Comparison of ENCODE assay signal across 8 mouse cellular contexts in genomic region chr19:4099056-4099455, GRCm38 (mm10). TPM values are rescaled to one million over a fixed set of nuclear protein-coding genes. Genes with fewer than 3 reads are reported as not detected.
DNase-seq lines count a peak whose midpoint lies in the region; ATAC-seq and TF ChIP-seq lines count a peak whose summit lies in the region.

No protein-coding gene starts in this region.

- WGBS in hindbrain, embryonic 16.5 days: 19% methylated on average over 9 of the region's 9 CpGs

- no peak overlapping the region for H3K9ac ChIP-seq in hindbrain, embryonic 16.5 days (ENCODE audit: low read depth, low read length)

- H3K27ac ChIP-seq in gastrocnemius, adult 2 months: peak overlapping the region; percentile 82
- H3K27ac ChIP-seq in hindbrain, embryonic 16.5 days (ENCODE audit: low read depth, low read length): peak overlapping the region; percentile 24; the same call in 1 of the 2 replicates

- H3K36me3 ChIP-seq in hindbrain, embryonic 16.5 days (ENCODE audit: control insufficient read depth, insufficient read depth, low read length): no peaks in the 10 kb centered on the region

- H3K4me2 ChIP-seq in hindbrain, embryonic 16.5 days (ENCODE audit: low read length): peak overlapping the region; percentile 22

- no peaks in the 10 kb centered on the region for H3K27me3 ChIP-seq in hindbrain, embryonic 16.5 days (replicated peaks; ENCODE audit: control insufficient read depth, insufficient read depth, low read length)

- peak overlapping the region; percentile 79 for H3K4me3 ChIP-seq in gastrocnemius, adult 2 months
- no peak overlapping the region for H3K4me3 ChIP-seq in hindbrain, embryonic 16.5 days (ENCODE audit: low read length)

- no peak; the same call in none of the 2 replicates for TF ChIP-seq CTCF in gastrocnemius, adult 2 months (IDR thresholded peaks at IDR 0.05)

- peak; percentile 91 for DNase-seq in T-cell, adult 2 months (ENCODE audit: low spot score)
- DNase-seq in cerebellum, postnatal 25 days: peak; percentile 94 to 96
- peak; percentile 95 for DNase-seq in gastrocnemius, adult 2 months
- DNase-seq in left cerebral cortex, adult 11 months (ENCODE audit: low spot score): peak; percentile 82
- DNase-seq in lung, postnatal 4 days: peak; percentile 94 to 96
- DNase-seq in retina, postnatal 1 day: peak; percentile 94
- DNase-seq in thymus, postnatal 4 days: peak; percentile 98

- intact Hi-C loops in gastrocnemius, adult 2 months (cut with DNase I): loop anchor here (2.0 to 5.0 kb wide), 3 partner anchors 22 to 130 kb away; no protein-coding TSS in a partner anchor

- no peak for ATAC-seq in hindbrain, embryonic 16.5 days

- peaks cover 49% of the 10 kb centered on the region for H3K4me1 ChIP-seq in hindbrain, embryonic 16.5 days (ENCODE audit: control insufficient read depth, insufficient read depth, low read depth, low read length)

- no peaks in the 10 kb centered on the region for H3K9me3 ChIP-seq in hindbrain, embryonic 16.5 days (ENCODE audit: control insufficient read depth, low read length)

RNA-seq across cellular contexts. Expression of gene Pitpnm1, which starts 0.7 kb away (rescaled TPM):
- 1 to 10 TPM; 2.3 to 2.5 TPM for total RNA-seq in gastrocnemius, adult 2 months (2021)
- polyA plus RNA-seq in hindbrain, embryonic 16.5 days (2015; fragmentation: Nextera tagmentation; extraction: Ambion mirVana): 87.3 and 91.9 TPM in 2 replicates

RNA-seq across cellular contexts. Expression of gene Cdk2ap2, which starts 2.1 kb away (rescaled TPM):
- 10 to 100 TPM; 17.9 to 22.4 TPM for total RNA-seq in gastrocnemius, adult 2 months (2021)
- polyA plus RNA-seq in hindbrain, embryonic 16.5 days (2015; fragmentation: Nextera tagmentation; extraction: Ambion mirVana): 85.4 and 86.4 TPM in 2 replicates

RNA-seq across cellular contexts. Expression of gene Cabp2, which starts 17.7 kb away (rescaled TPM):
- not detected for total RNA-seq in gastrocnemius, adult 2 months (2021)
- polyA plus RNA-seq in hindbrain, embryonic 16.5 days (2015; fragmentation: Nextera tagmentation; extraction: Ambion mirVana): not detected in 2 replicates

RNA-seq across cellular contexts. Expression of gene Aip, which starts 26.6 kb away (rescaled TPM):
- total RNA-seq in gastrocnemius, adult 2 months (2021): 10 to 100 TPM; 69.9 to 71.8 TPM
- polyA plus RNA-seq in hindbrain, embryonic 16.5 days (2015; fragmentation: Nextera tagmentation; extraction: Ambion mirVana): 109 and 113 TPM in 2 replicates

RNA-seq across cellular contexts. Expression of gene Gstp3, which starts 39.7 kb away (rescaled TPM):
- total RNA-seq in gastrocnemius, adult 2 months (2021): not detected
- 0.26 TPM in 1 of 2 replicates, not detected in the other for polyA plus RNA-seq in hindbrain, embryonic 16.5 days (2015; fragmentation: Nextera tagmentation; extraction: Ambion mirVana)
